In the genomic region with DNA sequence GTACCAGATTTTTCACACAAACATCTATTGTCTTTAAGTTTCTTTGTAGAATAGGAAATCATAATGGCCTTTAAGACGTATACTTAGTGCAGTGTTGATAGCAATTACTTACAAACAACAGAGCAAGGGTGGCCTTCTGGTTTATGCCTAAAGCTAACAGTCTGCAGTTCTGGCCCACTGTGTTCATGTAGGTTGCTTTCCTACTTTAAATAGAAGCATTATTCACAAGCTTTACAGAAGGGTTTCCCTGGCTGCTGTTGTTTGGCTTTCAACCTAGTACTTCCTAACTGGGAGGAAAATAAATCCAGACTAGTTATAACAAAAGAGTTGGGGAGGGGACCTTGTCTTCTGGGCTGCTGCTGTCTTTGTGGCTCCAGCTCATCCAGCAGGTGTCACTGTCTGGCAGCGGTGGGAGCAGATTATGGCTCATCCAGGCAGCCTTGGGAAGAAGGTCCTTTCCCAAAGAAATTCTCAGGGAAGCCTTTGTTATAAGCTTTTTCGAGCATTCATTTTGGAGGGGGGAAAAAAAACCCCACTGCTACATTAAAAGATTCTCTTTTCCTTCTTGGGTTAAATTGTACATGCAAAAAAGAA, we compare ENCODE assay signal across 9 mouse cellular contexts.
DNase-seq lines count a peak whose midpoint lies in the region; ATAC-seq and TF ChIP-seq lines count a peak whose summit lies in the region.
"Had no signal": no experiment of that assay in that cellular context is flagged by ENCODE, and none has a peak within 500 bp of the region (broad histone marks: within the 10 kb centered on the region; RNA-seq: fewer than 3 reads in every experiment).

No protein-coding gene starts in this region.

- H3K4me3 ChIP-seq in forebrain, embryonic 14.5 days (ENCODE audit: low read depth, low read length): no peak overlapping the region
- no peak overlapping the region for H3K4me3 ChIP-seq in forebrain, embryonic 12.5 days (replicated peaks)
- no peak overlapping the region for H3K4me3 ChIP-seq in neural tube, embryonic 11.5 days (ENCODE audit: low read depth, low read length)
- no peak overlapping the region for H3K4me3 ChIP-seq in heart, embryonic 11.5 days (ENCODE audit: low read depth, low read length)
- H3K4me3 ChIP-seq in lung, embryonic 14.5 days (ENCODE audit: low read depth, low read length): no peak overlapping the region

- no peaks in the 10 kb centered on the region for H3K27me3 ChIP-seq in forebrain, embryonic 14.5 days (replicated peaks; ENCODE audit: control insufficient read depth, insufficient read depth, low read length)
- H3K27me3 ChIP-seq in forebrain, embryonic 12.5 days: no peaks in the 10 kb centered on the region
- no peaks in the 10 kb centered on the region for H3K27me3 ChIP-seq in neural tube, embryonic 11.5 days (ENCODE audit: control insufficient read depth, insufficient read depth, low read length)
- no peaks in the 10 kb centered on the region for H3K27me3 ChIP-seq in heart, embryonic 11.5 days (ENCODE audit: control insufficient read depth, insufficient read depth, low read length)
- H3K27me3 ChIP-seq in lung, embryonic 14.5 days (ENCODE audit: insufficient read depth, low read length): no peaks in the 10 kb centered on the region

- WGBS in forebrain, embryonic 14.5 days: 22% methylated on average over 3 of the region's 3 CpGs
- 22% methylated on average over 3 of the region's 3 CpGs for WGBS in forebrain, embryonic 12.5 days
- 49% methylated on average over 3 of the region's 3 CpGs for WGBS in neural tube, embryonic 11.5 days
- WGBS in heart, embryonic 11.5 days (ENCODE audit: insufficient replicate concordance): 35% methylated on average over 3 of the region's 3 CpGs
- WGBS in lung, embryonic 14.5 days: 37% methylated on average over 3 of the region's 3 CpGs

- DNase-seq in forebrain, embryonic 14.5 days (ENCODE audit: low spot score): peak; percentile 60
- DNase-seq in neural tube, embryonic 11.5 days (ENCODE audit: low spot score): peak; percentile 54
- no peak for DNase-seq in neural tube, embryonic 10.5 days (ENCODE audit: extremely low spot score, low spot score)
- peak; percentile 63 for DNase-seq in lung, embryonic 14.5 days
- DNase-seq in T-cell, adult 2 months (ENCODE audit: low spot score): no peak
- DNase-seq in urinary bladder, postnatal 4 days (ENCODE audit: low spot score in 2 of 2): no peak

- H3K27ac ChIP-seq in forebrain, embryonic 14.5 days (ENCODE audit: low read depth, low read length): no peak overlapping the region
- H3K27ac ChIP-seq in forebrain, embryonic 12.5 days: no peak overlapping the region
- H3K27ac ChIP-seq in neural tube, embryonic 11.5 days (ENCODE audit: low read depth, low read length): no peak overlapping the region
- H3K27ac ChIP-seq in heart, embryonic 11.5 days (ENCODE audit: low read depth, low read length): peak overlapping the region; percentile 25; the same call in 1 of the 2 replicates
- H3K27ac ChIP-seq in lung, embryonic 14.5 days (ENCODE audit: low read depth): no peak overlapping the region
- H3K27ac ChIP-seq: macrophage had no signal

- ATAC-seq in forebrain, embryonic 14.5 days: no peak; the same call in 1 of the 2 replicates
- ATAC-seq in forebrain, embryonic 12.5 days (ENCODE audit: low FRiP score): no peak
- no peak for ATAC-seq in neural tube, embryonic 11.5 days (ENCODE audit: insufficient read depth, low FRiP score, low TSS enrichment)
- no peak for ATAC-seq in heart, embryonic 11.5 days (replicated peaks; ENCODE audit: insufficient number of reproducible peaks, low FRiP score, low TSS enrichment)
- ATAC-seq in lung, embryonic 14.5 days (ENCODE audit: insufficient read depth): no peak

- peak; percentile 61 for TF ChIP-seq CTCF in lung, embryonic 14.5 days (IDR thresholded peaks at IDR 0.05; ENCODE audit: low read depth)

- no peaks in the 10 kb centered on the region for H3K9me3 ChIP-seq in forebrain, embryonic 14.5 days (replicated peaks; ENCODE audit: control insufficient read depth, low read length)
- no peaks in the 10 kb centered on the region for H3K9me3 ChIP-seq in forebrain, embryonic 12.5 days
- no peaks in the 10 kb centered on the region for H3K9me3 ChIP-seq in neural tube, embryonic 11.5 days (ENCODE audit: control insufficient read depth, low read length)
- no peaks in the 10 kb centered on the region for H3K9me3 ChIP-seq in heart, embryonic 11.5 days (replicated peaks; ENCODE audit: control insufficient read depth, low read length)
- H3K9me3 ChIP-seq in lung, embryonic 14.5 days (ENCODE audit: low read depth, low read length): no peaks in the 10 kb centered on the region

- H3K4me1 ChIP-seq in forebrain, embryonic 14.5 days (ENCODE audit: control insufficient read depth, insufficient read depth, low read length): no peaks in the 10 kb centered on the region
- H3K4me1 ChIP-seq in forebrain, embryonic 12.5 days: no peaks in the 10 kb centered on the region; the same call in 1 of the 2 replicates
- H3K4me1 ChIP-seq in neural tube, embryonic 11.5 days (ENCODE audit: control insufficient read depth, insufficient read depth, low read length): no peaks in the 10 kb centered on the region
- no peaks in the 10 kb centered on the region for H3K4me1 ChIP-seq in heart, embryonic 11.5 days (ENCODE audit: control insufficient read depth, insufficient read depth, low read length)
- H3K4me1 ChIP-seq in lung, embryonic 14.5 days (ENCODE audit: insufficient read depth): no peaks in the 10 kb centered on the region

- H3K9ac ChIP-seq in forebrain, embryonic 14.5 days (ENCODE audit: low read length): no peak overlapping the region
- no peak overlapping the region for H3K9ac ChIP-seq in forebrain, embryonic 12.5 days
- no peak overlapping the region for H3K9ac ChIP-seq in neural tube, embryonic 11.5 days (ENCODE audit: low read length)
- H3K9ac ChIP-seq in heart, embryonic 11.5 days (ENCODE audit: low read depth, low read length): no peak overlapping the region
- H3K9ac ChIP-seq in lung, embryonic 14.5 days: no peak overlapping the region

- H3K4me2 ChIP-seq in forebrain, embryonic 14.5 days (ENCODE audit: low read length): no peak overlapping the region
- H3K4me2 ChIP-seq in forebrain, embryonic 12.5 days: no peak overlapping the region
- no peak overlapping the region for H3K4me2 ChIP-seq in neural tube, embryonic 11.5 days (ENCODE audit: low read depth)
- no peak overlapping the region for H3K4me2 ChIP-seq in heart, embryonic 11.5 days
- no peak overlapping the region for H3K4me2 ChIP-seq in lung, embryonic 14.5 days

- peaks cover 17% of the 10 kb centered on the region for H3K36me3 ChIP-seq in forebrain, embryonic 14.5 days (ENCODE audit: control insufficient read depth, insufficient read depth, low read length)
- peaks cover 24% of the 10 kb centered on the region for H3K36me3 ChIP-seq in forebrain, embryonic 12.5 days (replicated peaks)
- 0 out of 2 replicates have a peak, but pooled peaks cover 2% of the 10 kb centered on the region for H3K36me3 ChIP-seq in neural tube, embryonic 11.5 days (ENCODE audit: control insufficient read depth, insufficient read depth, low read length)
- peaks cover 5% of the 10 kb centered on the region; the same call in 1 of the 2 replicates for H3K36me3 ChIP-seq in heart, embryonic 11.5 days (ENCODE audit: control insufficient read depth, insufficient read depth, low read length)
- peaks cover 20% of the 10 kb centered on the region; the same call in 1 of the 2 replicates for H3K36me3 ChIP-seq in lung, embryonic 14.5 days (ENCODE audit: insufficient read depth)

Comparison
In these comparisons a context has a peak if more than half of its experiments do, and no peak if none do; other contexts are left out.
1. DNase-seq: peak in forebrain, embryonic 14.5 days (single experiment), neural tube, embryonic 11.5 days (single experiment) and lung, embryonic 14.5 days (single experiment); none in neural tube, embryonic 10.5 days (single experiment), T-cell, adult 2 months (single experiment) and urinary bladder, postnatal 4 days (0 of 2).